Mouse (Mus musculus): ENCODE results near the gene Hipk2. TPM values are rescaled to one million over a fixed set of nuclear protein-coding genes. Genes with fewer than 3 reads are reported as not detected.

Hipk2 gene
- total and polyA plus RNA-seq, 3 experiments = 3.9 to 85.1 (median 14.1) TPM

GRCm38 (mm10) chr6:38916571-38916970, 40.6 kb upstream of the Hipk2 start (continued):
- TF ChIP-seq MEF2A (IDR thresholded peaks at IDR 0.05; ENCODE audit: extremely low read depth, insufficient replicate concordance, low read depth, low read length, poor library complexity, severe bottlenecking) (no peak), ZKSCAN1 (IDR thresholded peaks at IDR 0.05; ENCODE audit: low read depth, low read length) (no peak), MYC (IDR thresholded peaks at IDR 0.05; ENCODE audit: low read depth, low read length) (no peak), HCFC1 (IDR thresholded peaks at IDR 0.05; ENCODE audit: low read depth, low read length) (no peak), ZC3H11A (IDR thresholded peaks at IDR 0.05; ENCODE audit: low read depth, low read length) (no peak), ELF1 (IDR thresholded peaks at IDR 0.05; ENCODE audit: low read depth, low read length) (no peak)

GRCm38 (mm10) chr6:38915776-38916175, 39.8 kb upstream of the Hipk2 start:
- Histone ChIP-seq H3K4me3 (ENCODE audit: control insufficient read depth in 1 of 2, insufficient read depth in 1 of 2, low read depth in 2 of 2, low read length in 2 of 2) (no peak overlapping the region), H3K27me3 (ENCODE audit: control insufficient read depth in 1 of 2, insufficient read depth in 2 of 2, low read length in 2 of 2) (no peaks in the 10 kb centered on the region), H3K79me2 (ENCODE audit: control insufficient read depth, insufficient read depth, low read length, poor library complexity) (no peaks in the 10 kb centered on the region), H3K9me3 (replicated peaks; ENCODE audit: insufficient read depth, low read length) (no peaks in the 10 kb centered on the region), H3K4me1 (ENCODE audit: control insufficient read depth in 1 of 2, insufficient read depth in 2 of 2, low read length in 2 of 2) (peaks cover 43 to 70% of the 10 kb centered on the region in 2 experiments), H3K9ac (ENCODE audit: control insufficient read depth, low read depth, low read length, poor library complexity, severe bottlenecking) (no peak overlapping the region), H3K36me3 (ENCODE audit: control insufficient read depth in 1 of 2, insufficient read depth in 2 of 2, low read length in 2 of 2) (peaks cover 0 to 61% of the 10 kb centered on the region in 2 experiments; a peak in 2 of 4 replicates), H3K27ac (ENCODE audit: control insufficient read depth, low read depth, low read length) (no peak overlapping the region)
- TF ChIP-seq MYB (IDR thresholded peaks at IDR 0.05; ENCODE audit: low read depth, low read length) (no peak), MAX (IDR thresholded peaks at IDR 0.05; ENCODE audit: low read length) (no peak), MEF2A (IDR thresholded peaks at IDR 0.05; ENCODE audit: extremely low read depth, insufficient replicate concordance, low read depth, low read length, poor library complexity, severe bottlenecking) (no peak), MAFK (IDR thresholded peaks at IDR 0.05; ENCODE audit: borderline replicate concordance, low read depth, low read length) (no peak), ELF1 (IDR thresholded peaks at IDR 0.05; ENCODE audit: low read depth, low read length) (no peak), MYC (IDR thresholded peaks at IDR 0.05; ENCODE audit: low read depth, low read length) (no peak), MAZ (IDR thresholded peaks at IDR 0.05; ENCODE audit: low read depth, low read length) (no peak), CTCF (IDR thresholded peaks at IDR 0.05 in 2 of 3, conservative IDR thresholded peaks at IDR 0.05 in 1 of 3; ENCODE audit: control insufficient read depth in 1 of 3, insufficient read depth in 1 of 3, low read depth in 2 of 3, low read length in 3 of 3, poor library complexity in 1 of 3, severe bottlenecking in 1 of 3) (no peak), BHLHE40 (IDR thresholded peaks at IDR 0.05; ENCODE audit: borderline replicate concordance, low read depth, low read length) (no peak), USF1 (IDR thresholded peaks at IDR 0.05; ENCODE audit: low read depth, low read length) (no peak), ZMIZ1 (IDR thresholded peaks at IDR 0.05; ENCODE audit: low read depth, low read length) (no peak), HCFC1 (IDR thresholded peaks at IDR 0.05; ENCODE audit: low read depth, low read length) (no peak), GABPA (IDR thresholded peaks at IDR 0.05; ENCODE audit: low read depth, low read length) (no peak), RAD21 (IDR thresholded peaks at IDR 0.05; ENCODE audit: low read depth, low read length) (no peak), UBTF (IDR thresholded peaks at IDR 0.05; ENCODE audit: borderline replicate concordance, insufficient read depth, low read depth, low read length) (no peak), POLR2AphosphoS5 (IDR thresholded peaks at IDR 0.05; ENCODE audit: borderline replicate concordance, low read depth, low read length) (no peak)
- DNase-seq (ENCODE audit: low read depth, low spot score) = no peak
